19 mouse cellular contexts compared by ENCODE assay signal in the genomic region with DNA sequence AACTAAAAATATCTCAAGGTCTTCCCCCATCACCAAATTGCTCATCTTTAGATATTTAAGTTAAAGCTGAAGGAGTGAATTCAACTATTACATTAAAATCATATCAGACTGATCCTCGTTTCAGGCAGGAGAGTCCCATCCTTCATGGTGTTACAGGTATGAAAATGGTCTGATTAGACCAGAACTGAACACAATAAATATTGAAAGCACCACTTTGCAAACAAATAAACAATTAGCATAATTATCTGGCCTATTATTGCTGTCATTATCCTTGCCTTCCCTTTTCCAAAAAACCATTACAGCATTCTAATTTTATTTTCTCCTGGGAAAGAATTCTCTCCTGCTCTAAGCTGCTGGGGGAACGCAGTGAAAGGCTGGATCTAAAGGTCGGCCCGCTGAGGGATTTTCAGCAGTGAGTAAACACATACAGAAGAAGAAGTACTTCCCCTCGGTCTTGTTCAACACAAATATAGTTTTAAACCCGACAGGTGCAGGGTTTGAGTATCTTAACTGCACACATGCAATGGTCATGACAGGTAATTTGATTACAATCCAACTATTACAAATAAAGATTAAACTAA.
DNase-seq lines count a peak whose midpoint lies in the region; ATAC-seq and TF ChIP-seq lines count a peak whose summit lies in the region.
"Had no signal": no experiment of that assay in that cellular context is flagged by ENCODE, and none has a peak within 500 bp of the region (broad histone marks: within the 10 kb centered on the region; RNA-seq: fewer than 3 reads in every experiment).

No protein-coding gene starts in this region.

- H3K9ac ChIP-seq in hindbrain, embryonic 11.5 days (ENCODE audit: low read depth, low read length), result no peak overlapping the region
- H3K9ac ChIP-seq in hindbrain, embryonic 14.5 days, result no peak overlapping the region
- H3K9ac ChIP-seq in midbrain, embryonic 13.5 days (replicated peaks), result no peak overlapping the region
- H3K9ac ChIP-seq: heart, embryonic 12.5 days; liver, postnatal 0 days had no signal

- no peaks in the 10 kb centered on the region for H3K36me3 ChIP-seq in hindbrain, embryonic 11.5 days (ENCODE audit: control insufficient read depth, insufficient read depth, low read length)
- H3K36me3 ChIP-seq in hindbrain, embryonic 10.5 days, result no peaks in the 10 kb centered on the region
- no peaks in the 10 kb centered on the region for H3K36me3 ChIP-seq in hindbrain, embryonic 14.5 days (replicated peaks; ENCODE audit: control insufficient read depth, insufficient read depth)
- no peaks in the 10 kb centered on the region for H3K36me3 ChIP-seq in midbrain, embryonic 13.5 days
- H3K36me3 ChIP-seq: G1E; heart, embryonic 12.5 days; limb, embryonic 10.5 days had no signal

- H3K4me1 ChIP-seq in hindbrain, embryonic 11.5 days (replicated peaks; ENCODE audit: control insufficient read depth, insufficient read depth, low read length), result no peaks in the 10 kb centered on the region
- H3K4me1 ChIP-seq in hindbrain, embryonic 10.5 days (replicated peaks), result peaks cover 12% of the 10 kb centered on the region; the same call in 1 of the 2 replicates
- H3K4me1 ChIP-seq in hindbrain, embryonic 14.5 days (replicated peaks; ENCODE audit: control insufficient read depth, insufficient read depth, low read length), result peaks cover 9% of the 10 kb centered on the region
- H3K4me1 ChIP-seq in midbrain, embryonic 13.5 days (replicated peaks), result peaks cover 18% of the 10 kb centered on the region
- H3K4me1 ChIP-seq: heart, embryonic 12.5 days; limb, embryonic 10.5 days had no signal

- H3K27ac ChIP-seq in hindbrain, embryonic 11.5 days (ENCODE audit: low read depth, low read length), result peak overlapping the region; percentile 3; the same call in 1 of the 2 replicates
- H3K27ac ChIP-seq in hindbrain, embryonic 10.5 days, result no peak overlapping the region
- peak overlapping the region; percentile 70 for H3K27ac ChIP-seq in hindbrain, embryonic 14.5 days
- peak overlapping the region; percentile 72 for H3K27ac ChIP-seq in midbrain, embryonic 13.5 days
- H3K27ac ChIP-seq in left cerebral cortex, adult 2 months, result no peak overlapping the region
- H3K27ac ChIP-seq: limb, embryonic 10.5 days had no signal

- no peaks in the 10 kb centered on the region for H3K27me3 ChIP-seq in hindbrain, embryonic 11.5 days (ENCODE audit: control insufficient read depth, insufficient read depth, low read length)
- H3K27me3 ChIP-seq in hindbrain, embryonic 10.5 days (ENCODE audit: insufficient read depth, poor library complexity, severe bottlenecking), result no peaks in the 10 kb centered on the region
- H3K27me3 ChIP-seq in hindbrain, embryonic 14.5 days (ENCODE audit: control insufficient read depth, insufficient read depth, low read length), result no peaks in the 10 kb centered on the region
- H3K27me3 ChIP-seq in midbrain, embryonic 13.5 days, result no peaks in the 10 kb centered on the region
- H3K27me3 ChIP-seq: heart, embryonic 12.5 days had no signal

- DNase-seq in hindbrain, embryonic 11.5 days (ENCODE audit: low spot score), result no peak
- DNase-seq in hindbrain, embryonic 10.5 days (ENCODE audit: low spot score), result no peak
- DNase-seq in hindbrain, embryonic 14.5 days (ENCODE audit: low spot score), result no peak
- DNase-seq in left cerebral cortex, adult 2 months (ENCODE audit: extremely low spot score in 1 of 2, low spot score in 2 of 2), result no peak
- no peak for DNase-seq in spleen, postnatal 36 days (ENCODE audit: low spot score in 2 of 2)
- no peak for DNase-seq in right cerebral cortex, postnatal 10 days (ENCODE audit: low spot score in 2 of 2)
- DNase-seq: adrenal gland, postnatal 25 days; cerebellum, adult 18-20 months; cerebellum, postnatal 36 days; heart, postnatal 14 days; kidney, postnatal 36 days; liver, postnatal 0 days; lung, postnatal 10 days; thymus, postnatal 14 days had no signal

- peak; percentile 39; the same call in 1 of the 2 replicates for ATAC-seq in hindbrain, embryonic 11.5 days (ENCODE audit: low FRiP score)
- ATAC-seq in hindbrain, embryonic 14.5 days (ENCODE audit: low FRiP score), result peak; percentile 29; the same call in 1 of the 2 replicates
- peak; percentile 62 for ATAC-seq in midbrain, embryonic 13.5 days
- no peak for ATAC-seq in CD4-positive, CD25-positive, alpha-beta regulatory T cell, adult 4 months
- ATAC-seq: liver, postnatal 0 days had no signal

- intact Hi-C loops in left cerebral cortex, adult 2 months (cut with DNase I), result no loop called here

- no peak overlapping the region for H3K4me2 ChIP-seq in hindbrain, embryonic 11.5 days (replicated peaks; ENCODE audit: low read depth, low read length)
- no peak overlapping the region for H3K4me2 ChIP-seq in hindbrain, embryonic 14.5 days (replicated peaks)
- no peak overlapping the region for H3K4me2 ChIP-seq in midbrain, embryonic 13.5 days (replicated peaks)
- H3K4me2 ChIP-seq: heart, embryonic 12.5 days had no signal

- no peaks in the 10 kb centered on the region for H3K9me3 ChIP-seq in hindbrain, embryonic 11.5 days (ENCODE audit: control insufficient read depth, low read length)
- H3K9me3 ChIP-seq in hindbrain, embryonic 10.5 days, result no peaks in the 10 kb centered on the region
- H3K9me3 ChIP-seq in hindbrain, embryonic 14.5 days (ENCODE audit: control insufficient read depth, low read length), result no peaks in the 10 kb centered on the region
- H3K9me3 ChIP-seq in midbrain, embryonic 13.5 days, result no peaks in the 10 kb centered on the region
- H3K9me3 ChIP-seq: G1E; heart, embryonic 12.5 days; limb, embryonic 10.5 days had no signal

- no peak for TF ChIP-seq CTCF in left cerebral cortex, adult 2 months (IDR thresholded peaks at IDR 0.05)

- WGBS in hindbrain, embryonic 11.5 days, result 70% methylated on average over 6 of the region's 6 CpGs
- 76% methylated on average over 6 of the region's 6 CpGs for WGBS in hindbrain, embryonic 10.5 days
- 34% methylated on average over 6 of the region's 6 CpGs for WGBS in hindbrain, embryonic 14.5 days
- WGBS in midbrain, embryonic 13.5 days, result 31% methylated on average over 6 of the region's 6 CpGs

- no peak overlapping the region for H3K4me3 ChIP-seq in hindbrain, embryonic 11.5 days (ENCODE audit: low read depth, low read length)
- no peak overlapping the region for H3K4me3 ChIP-seq in hindbrain, embryonic 10.5 days
- H3K4me3 ChIP-seq in hindbrain, embryonic 14.5 days (replicated peaks; ENCODE audit: low read length), result no peak overlapping the region
- no peak overlapping the region for H3K4me3 ChIP-seq in midbrain, embryonic 13.5 days (replicated peaks)
- H3K4me3 ChIP-seq in left cerebral cortex, adult 2 months, result no peak overlapping the region
- H3K4me3 ChIP-seq: heart, embryonic 12.5 days; limb, embryonic 10.5 days had no signal

Comparison
In these comparisons a context has a peak if more than half of its experiments do, and no peak if none do; other contexts are left out.
1. H3K27ac ChIP-seq: peak in hindbrain, embryonic 11.5 days (single experiment), hindbrain, embryonic 14.5 days (single experiment) and midbrain, embryonic 13.5 days (single experiment); none in hindbrain, embryonic 10.5 days (single experiment) and left cerebral cortex, adult 2 months (single experiment).